Mouse (Mus musculus) retina, adult 2 months (tissue): ENCODE results near the gene Spryd7.
"Not testable (repeated sequence)": the region's sequence is repeated elsewhere in the genome, so short reads cannot be mapped to it uniquely, and the experiment has no call there.

Experiments used
- DNase-seq: peaks from one replicate; pipeline ENCODE4 v3.0.0-alpha.2; 2012; ENCODE audit warnings: low read depth, low spot score

Spryd7 gene

DNA sequence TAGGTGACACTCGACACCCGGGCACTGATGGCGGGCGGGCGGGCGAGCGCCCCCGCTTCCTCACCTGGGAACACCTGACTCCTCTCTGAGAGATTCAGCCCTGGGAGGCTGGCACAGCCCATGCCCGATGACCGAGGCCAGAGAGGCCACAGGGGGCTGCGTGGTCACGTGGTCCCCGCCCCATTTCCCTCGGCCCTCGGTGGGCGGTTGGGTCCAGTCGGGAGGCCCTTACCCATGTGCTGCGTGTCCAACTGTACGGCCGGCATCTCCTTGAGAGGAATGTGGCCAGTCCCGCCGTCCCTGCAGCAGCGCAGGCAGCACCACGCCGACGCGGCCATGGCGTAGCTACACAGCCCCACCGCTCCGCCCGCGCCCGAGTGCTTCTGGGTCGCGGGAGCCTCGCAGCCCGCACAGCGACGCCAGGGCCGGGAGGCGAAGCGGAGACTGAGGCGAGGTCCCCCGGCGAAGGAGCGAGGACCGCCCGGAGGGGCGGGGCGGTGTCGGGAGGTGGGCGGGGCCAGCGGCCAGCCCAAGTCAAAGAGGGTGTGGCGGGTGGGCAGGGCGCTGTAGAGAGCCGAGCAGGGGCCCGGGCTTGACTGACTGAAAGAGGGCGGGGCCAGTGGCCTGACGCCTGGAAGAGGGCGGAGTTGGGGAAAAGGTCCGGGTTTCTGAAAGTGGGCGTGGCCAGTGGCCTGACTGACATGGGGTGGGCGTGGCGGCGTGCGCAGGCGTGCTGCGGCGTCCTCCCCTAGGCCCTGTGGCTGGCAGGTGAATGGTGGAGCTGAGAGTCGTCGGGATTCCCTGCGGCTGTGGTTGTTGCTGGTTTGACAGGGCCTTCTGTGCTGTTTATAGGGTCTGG, at the start of gene Spryd7:
Spryd7 (minus strand) TSS at position 598 of the 859 bp plus-strand sequence.
- peak; percentile 97 for DNase-seq

DNA sequence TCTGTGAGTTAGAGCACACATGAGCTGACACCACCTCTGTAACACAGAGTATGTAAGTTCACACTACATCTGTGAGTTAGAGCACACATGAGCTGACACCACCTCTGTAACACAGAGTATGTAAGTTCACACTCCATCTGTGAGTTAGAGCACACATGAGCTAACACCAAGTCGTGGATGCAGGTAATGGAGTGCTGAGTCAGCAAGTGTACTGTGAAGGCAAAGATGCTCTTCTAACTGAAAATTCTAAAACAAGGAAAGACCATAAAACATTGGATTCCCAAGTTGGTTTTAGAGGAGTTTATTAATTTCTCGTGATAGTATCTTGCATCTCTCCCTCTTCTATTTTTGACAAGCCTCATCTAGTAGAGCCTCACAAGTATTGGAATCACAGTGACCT, 49.4 kb upstream of the Spryd7 start:
- not testable (repeated sequence) for DNase-seq

DNA sequence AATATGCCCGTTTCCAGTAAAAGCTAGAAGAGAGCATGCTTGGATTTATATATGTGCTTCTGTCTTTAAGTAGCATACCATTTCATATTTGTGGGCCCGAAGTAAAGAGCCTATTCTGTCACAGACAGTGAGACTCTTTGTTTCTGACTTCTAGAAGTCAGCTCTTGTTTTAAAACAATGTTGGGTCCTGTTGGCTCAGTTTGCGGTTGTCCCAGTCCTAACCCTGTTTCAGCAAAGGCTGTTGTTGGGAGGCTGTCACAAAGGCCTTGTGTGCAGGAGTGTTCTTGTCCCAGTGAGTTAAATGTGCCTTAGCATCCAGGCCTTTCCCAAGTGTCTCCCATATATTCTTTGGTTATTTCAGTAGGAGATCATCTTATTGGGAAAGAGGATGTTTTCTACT, 47.4 kb upstream of the Spryd7 start:
- no peak for DNase-seq

DNA sequence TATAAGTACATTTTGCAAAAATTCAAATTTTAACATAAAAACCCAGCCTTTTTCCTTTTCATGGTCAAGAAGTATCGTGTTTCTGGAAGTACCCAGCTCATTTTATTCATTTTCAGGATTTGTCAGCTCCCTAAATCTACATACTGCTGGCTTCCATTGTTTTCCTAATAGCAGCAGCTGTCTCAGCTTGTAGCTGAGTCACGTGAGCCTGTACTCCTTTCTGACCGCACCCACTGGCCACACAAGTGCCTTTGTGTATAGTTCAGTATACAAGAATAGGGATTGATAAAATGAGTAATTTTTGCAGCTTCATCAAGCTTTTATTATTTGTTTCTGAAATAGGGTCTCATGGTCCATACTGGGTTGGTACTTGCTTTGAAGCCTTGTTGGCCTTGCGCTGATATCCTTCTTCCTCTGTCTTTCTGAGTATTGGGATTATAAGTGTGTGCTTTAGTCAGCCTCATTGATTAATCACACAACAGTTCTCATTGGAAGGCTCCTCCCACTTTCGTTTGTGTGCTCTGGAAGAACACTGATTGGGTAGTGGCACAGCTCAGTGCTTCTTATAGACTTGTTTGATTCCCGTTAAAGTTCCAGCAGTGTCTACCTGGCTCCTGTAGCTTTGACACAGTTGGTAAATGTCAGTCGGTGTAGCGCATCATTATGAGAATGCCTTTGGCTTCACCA, 46.5 kb upstream of the Spryd7 start:
- no peak for DNase-seq

DNA sequence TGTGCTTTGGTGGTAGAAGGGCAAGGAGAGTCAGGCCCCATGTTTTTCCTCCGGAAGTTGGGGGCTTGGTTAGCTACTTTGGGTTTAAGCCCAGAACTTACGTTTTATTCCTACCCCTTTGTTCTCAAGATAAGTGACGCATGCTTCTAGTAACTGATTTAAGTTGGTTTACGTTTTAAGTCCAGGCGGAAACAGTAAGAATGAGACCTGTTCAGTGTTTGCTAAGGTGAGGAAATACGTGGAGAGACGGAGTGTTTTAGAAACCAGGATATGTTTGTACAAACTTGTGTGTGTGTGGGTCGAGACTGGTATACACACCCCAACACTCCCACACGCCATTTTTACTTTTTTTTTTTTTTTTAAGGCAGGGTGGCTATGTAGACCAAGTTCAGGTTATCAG, 44.7 kb upstream of the Spryd7 start:
- DNase-seq, result no peak

DNA sequence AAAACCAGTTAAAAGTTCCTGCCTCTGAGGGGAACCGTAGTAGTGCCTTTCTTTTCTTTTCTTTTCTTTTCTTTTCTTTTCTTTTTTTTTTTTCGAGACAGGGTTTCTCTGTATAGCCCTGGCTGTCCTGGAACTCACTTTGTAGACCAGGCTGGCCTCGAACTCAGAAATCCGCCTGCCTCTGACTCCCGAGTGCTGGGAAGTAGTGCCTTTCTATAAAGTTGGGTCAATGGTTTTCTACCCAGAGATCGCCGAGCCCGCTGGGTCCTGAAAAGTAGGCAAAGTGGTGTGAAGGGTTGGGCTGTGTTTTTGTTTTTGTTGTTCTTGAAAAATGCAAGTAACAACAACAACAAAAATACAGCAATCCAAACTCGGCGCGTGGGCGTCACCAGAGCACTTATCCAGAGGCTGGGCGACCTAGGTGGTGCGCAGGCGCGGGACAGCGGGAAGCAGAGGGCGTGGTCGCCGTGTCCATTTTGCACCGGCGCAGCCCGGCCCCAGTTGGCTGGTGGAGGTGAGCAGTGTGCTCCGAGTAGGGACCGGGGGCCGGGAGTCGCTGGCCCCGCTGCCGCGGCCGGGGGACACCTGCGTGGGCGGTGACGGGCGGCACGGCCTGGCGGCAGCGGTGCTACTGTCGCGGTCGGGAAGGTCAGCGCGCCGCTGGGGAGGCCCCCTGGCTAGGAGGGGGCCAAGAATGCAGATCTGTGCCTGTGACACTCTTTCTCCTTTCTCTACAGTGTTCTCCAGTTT, 42.5 kb upstream of the Spryd7 start:
- DNase-seq, result peak; percentile 54

DNA sequence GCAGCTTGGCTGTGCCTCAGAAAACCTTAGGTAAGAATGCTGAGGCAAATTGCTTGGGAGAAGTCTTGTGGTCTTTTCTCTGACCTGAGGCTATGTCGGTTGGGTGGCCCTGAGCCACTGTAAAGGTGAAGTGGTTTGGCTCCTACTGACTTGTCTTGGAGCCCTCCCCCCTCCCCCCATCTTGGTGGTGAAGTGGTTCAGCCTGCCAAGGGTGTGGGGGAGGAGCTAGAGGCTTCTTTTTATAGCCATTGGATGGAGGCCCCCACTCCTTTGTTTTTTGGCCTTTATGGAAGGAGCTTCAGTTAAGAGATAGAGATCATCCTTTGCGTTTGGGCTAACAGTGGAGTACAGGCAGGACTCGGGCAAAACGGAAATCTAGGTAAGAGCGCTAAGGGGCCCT, 41.3 kb upstream of the Spryd7 start, which contains the start of gene Trim13:
Trim13 (plus strand) TSS at position 280 of the 400 bp plus-strand sequence.
- no peak for DNase-seq

DNA sequence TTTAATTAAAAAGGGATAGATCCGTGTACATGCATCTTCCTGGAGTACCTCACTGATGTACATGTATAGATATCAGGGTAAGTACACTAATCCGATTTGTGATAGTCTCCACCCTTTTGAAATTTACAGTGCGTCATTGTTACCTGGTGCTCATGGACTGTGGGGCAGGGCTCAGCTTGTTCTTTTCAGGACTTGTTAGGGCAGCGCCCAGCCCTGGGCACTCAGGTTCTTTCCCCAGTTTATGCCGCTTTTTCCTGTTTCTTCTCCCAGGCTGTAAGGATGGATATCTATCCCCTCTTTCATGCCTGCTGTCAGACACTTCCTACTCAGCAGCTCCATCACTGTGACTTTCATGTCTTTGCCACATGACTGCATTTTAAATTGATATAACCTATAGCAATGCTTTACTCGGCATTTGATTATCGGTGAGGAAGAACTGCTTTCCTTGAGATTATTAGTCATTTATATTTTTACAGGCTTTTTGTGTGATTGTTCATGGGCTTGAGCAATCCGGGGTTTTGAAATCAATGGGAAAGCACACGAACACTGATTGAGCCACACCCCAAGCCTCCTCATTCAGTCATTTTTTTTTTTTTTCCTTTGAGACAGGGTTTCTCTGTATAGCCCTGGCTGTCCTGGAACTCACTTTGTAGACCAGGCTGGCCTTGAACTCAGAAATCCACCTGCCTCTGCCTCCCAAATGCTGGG, 40.2 kb upstream of the Spryd7 start:
- no peak for DNase-seq

DNA sequence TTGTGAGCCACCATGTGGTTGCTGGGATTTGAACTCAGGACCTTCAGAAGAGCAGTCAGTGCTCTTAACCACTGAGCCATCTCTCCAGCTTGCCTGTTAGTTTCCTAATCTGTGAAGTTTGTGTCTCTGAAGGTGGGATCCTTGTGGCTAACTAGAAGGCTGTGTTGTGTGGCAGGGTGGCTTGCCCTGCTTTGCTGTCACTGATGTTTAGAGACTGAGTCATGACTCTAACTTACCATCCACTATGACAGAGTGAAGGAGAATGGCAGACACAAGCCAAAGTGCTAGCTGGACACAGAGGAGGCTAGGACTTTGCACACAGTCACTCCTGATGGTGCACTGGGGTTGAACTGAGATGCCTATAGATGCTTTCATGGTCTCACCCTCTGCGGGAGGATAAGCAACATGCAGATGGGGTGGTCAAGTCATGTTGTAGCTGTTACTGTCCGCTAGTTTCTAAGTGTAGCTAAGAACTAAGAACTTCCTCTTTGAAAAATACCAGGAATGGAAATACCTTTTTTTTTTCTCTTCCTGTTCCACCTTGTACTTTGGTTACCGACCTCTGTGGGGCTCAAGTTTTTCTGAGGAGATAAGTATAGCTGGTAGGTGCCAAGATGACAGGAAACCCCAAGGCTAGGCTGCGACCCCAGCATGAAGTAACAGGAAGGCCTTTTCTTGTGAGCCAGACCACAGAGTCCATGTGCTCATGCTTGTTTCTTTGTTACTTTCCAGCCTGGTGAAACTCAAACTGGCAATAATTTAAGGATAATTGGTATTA, 32.8 kb upstream of the Spryd7 start:
- DNase-seq, result no peak

DNA sequence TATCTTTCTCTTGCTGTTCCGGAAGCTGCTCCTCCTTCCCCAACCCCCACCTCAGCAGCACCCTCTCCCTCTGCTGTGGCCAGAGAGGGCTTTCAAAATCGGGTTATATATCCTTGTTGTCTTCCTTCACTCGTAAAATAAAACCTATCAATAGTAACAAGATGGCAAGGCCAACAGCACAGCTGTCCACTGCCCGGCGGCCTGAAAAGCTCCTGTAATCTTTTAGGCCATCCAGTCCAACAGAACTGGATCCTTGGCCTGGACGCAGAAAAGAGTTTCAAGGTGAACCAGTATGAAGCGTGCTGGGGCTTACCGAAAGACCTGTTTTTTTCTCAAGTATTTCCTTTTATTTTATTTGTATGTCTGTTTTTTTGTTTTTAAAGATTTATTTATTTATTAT, 19.3 kb upstream of the Spryd7 start:
- no peak for DNase-seq

DNA sequence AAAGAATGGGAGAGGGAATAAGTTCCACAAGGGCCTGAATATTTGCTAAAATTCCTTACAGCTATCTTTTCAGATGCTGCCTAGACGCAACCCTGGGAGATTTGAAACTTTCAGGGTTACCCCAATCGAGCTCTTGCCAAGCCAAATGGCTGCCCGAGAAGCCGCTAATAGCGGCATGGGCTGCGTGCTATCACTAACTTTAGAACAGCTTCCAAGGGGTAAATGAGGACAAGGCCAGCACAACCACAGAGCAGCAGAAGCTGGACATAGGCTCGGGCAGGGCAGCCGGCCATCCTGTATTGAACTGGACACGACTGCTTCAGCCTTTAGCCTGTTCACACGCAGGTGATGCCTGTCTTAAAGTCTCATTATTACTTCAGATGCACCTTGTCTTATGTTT, 18.4 kb upstream of the Spryd7 start:
- no peak for DNase-seq

DNA sequence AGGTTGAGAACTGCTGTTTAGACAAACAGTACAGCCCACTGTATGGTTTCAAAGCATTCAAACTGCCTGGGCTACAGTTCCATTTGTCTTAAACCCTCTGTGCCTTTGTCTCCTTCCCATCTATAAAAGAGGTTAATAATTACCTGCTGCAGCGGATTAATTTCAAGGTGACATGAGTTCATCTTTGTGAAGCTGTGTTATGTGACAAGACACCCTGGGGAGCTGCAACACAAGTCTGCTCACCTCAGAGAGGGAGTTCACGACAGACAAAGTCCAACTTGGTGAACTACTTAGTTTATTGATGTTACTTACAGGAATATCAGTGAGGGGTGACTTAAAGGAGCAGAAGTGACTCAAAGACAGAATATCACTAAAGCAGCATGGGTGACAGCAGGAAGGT, 15.4 kb upstream of the Spryd7 start:
- no peak for DNase-seq

DNA sequence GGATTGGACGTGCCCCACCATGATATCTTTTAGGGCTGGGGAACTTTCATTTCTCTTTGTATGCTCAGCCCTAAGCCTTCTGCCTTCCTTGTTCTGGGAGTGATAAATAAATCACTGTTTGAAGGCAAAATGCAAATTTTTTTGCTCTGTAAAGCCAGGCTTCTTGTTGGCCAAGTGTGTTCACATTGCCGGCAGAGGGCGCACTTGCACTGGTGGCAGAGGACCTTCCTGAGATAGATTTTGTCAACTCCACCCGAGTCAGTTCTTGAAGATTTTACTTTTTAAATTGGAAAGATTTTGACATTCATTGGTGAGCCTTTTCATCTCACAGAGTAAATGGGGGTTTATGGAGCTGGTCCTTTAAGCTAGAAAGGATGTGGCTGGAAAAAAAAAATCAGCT, 14.7 kb upstream of the Spryd7 start:
- DNase-seq, result peak; percentile 64

DNA sequence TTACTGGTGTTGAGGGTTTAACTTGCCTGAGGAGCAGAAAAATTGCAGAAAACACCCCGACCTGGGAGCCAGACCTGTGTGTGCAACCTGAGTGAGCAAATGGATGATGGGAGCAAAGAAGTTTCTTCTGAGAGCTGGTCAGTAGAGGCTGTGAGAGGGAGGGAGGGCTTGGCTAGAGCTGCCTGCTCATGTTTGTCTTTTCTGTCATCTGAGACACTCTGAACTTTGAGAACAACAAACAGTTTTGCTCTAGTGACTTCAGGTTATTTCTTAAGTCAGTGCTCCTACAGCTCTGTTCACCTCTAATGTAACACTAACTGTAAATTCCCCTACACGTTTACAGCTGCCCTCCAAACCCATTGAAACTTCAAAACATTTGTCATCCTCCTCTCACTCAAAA, 12.7 kb upstream of the Spryd7 start:
- no peak for DNase-seq

DNA sequence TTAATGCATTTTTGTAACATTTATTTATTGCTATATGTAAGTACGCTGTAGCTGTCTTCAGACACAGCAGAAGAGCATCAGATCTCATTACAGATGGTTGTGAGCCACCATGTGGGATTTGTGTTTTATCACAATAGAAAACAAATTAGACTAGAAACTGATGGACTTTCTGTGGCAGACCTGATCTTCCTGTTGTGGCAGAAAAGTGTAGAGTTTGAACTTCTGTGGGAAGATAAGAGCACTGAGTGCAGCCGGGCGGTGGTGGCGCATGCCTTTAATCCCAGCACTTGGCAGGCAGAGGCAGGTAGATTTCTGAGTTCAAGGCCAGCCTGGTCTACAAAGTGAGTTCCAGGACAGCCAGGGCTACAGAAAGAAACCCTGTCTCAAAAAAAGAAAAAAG, 9.5 kb upstream of the Spryd7 start:
- not testable (repeated sequence) for DNase-seq

DNA sequence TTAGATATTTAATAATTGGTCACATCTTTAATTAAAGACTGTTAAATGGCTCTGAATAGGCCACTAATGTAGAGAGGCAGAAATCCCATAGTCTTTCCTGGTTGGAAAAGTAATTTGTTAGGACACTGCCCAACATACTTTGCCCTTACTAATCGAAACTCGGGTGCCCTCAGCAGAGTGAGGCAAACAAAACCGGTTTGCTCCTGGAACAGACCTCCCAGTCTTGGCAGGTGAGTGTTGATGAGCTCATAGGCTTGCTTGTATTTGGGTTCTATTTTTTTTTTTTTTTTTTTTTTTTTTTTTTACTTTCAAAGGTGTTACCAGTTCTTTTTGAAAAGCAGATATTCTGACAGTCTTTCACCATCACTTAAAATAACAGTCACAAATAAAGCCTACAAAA, 3.2 kb upstream of the Spryd7 start:
- DNase-seq, result no peak

DNA sequence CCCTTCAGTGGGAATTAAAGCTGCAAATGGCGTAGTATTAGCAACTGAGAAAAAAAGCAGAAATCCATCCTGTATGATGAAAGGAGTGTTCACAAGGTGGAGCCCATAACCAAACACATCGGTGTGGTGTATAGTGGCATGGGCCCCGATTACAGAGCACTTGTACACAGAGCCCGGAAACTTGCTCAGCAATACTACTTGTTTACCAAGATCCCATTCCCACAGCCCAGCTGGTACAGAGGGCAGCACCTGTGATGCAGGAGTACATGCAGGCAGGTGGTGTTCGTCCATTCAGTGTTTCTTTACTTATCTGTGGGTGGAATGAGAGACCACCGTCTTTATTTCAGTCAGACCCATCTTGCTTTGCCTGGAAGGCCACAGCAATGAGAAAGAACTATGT, 2.2 kb upstream of the Spryd7 start:
- DNase-seq, result no peak

DNA sequence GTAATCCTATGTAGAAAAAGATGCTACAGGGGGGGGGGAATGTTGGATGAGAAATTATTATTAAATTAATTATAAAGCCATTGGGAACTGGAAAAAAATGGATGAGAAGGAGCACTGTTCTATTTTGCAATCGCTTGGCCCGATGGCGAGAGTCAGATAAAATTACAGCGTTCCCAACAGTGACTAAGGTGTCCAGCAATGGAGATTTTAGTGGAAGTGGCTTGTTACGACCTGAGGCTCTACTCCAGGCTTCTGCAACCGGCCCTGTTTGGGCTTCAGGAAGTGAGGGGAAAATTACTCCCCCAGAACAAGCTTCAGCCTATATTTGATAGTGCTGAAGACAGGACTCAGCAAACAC, 776 bp downstream of the Spryd7 start:
- no peak for DNase-seq

DNA sequence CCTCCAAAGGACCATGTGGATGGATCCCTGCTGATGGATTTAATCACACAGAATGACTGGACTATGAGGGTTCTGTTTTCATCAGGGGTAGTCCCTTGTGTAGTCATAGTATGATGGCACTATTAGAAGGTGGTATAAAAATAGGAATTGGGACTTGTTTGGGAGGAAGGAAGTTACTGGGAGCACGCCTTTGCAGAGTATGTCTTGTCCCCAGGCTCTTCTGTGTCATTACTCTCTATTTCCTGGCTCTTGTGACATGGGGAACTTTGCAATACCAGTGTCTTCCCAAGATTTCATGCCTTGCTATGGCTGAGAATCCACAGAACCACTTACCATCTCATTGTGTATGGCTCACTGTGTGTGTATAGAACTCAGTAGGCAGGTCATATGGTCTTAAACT, 8.1 kb downstream of the Spryd7 start:
- DNase-seq, result no peak

DNA sequence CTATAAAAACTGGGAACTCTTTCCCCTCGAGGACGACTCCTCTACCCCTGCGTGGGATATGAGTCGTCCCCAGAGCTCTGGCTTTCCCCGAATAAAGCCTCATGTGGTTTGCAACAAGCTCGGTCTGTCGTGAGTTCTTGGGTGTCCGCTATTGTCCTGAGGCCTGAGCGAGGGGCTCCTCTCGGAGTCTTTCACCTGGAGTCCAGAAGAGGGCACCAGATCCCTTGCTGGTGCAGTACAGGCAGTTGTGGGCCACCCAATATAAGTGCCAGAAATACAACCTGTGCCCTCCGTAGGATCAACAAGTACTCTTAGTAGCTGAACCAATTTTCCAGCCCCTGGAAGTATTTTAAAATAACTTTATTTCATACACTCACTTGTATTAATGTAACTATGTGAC, 18.9 kb downstream of the Spryd7 start:
- not testable (repeated sequence) for DNase-seq

DNA sequence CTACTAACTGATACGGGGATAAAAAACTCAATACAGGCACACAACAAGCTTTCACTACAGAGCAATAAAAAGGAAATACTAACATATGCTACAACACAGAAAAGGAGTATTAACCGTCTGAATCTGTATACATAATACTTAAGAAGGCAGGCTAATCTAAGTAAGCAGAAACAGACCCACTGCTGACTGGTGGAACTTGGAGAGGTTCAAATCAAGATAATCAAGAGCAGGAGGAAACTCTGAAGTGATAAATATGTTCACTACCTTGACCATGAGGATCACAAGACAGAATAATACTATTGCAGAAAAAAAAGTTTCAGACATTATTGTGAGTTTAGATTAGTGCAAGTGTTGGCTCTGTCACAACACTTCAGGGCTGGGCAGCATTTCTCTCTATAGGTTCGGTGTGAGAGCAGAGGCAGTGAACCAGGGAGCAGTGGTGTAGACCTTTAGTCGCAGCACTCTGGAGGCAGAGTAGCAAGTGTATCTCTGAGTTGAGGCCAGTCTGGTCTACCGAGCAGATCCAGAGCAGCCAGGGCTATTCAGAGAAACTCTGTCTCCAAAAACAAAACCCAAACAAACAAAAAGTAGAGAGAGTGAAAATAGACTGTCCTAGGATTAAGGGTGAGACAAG, 19.9 kb downstream of the Spryd7 start:
- DNase-seq, result no peak
